Mouse (Mus musculus): Measurements from ENCODE around the gene Prkar1b.

DNA sequence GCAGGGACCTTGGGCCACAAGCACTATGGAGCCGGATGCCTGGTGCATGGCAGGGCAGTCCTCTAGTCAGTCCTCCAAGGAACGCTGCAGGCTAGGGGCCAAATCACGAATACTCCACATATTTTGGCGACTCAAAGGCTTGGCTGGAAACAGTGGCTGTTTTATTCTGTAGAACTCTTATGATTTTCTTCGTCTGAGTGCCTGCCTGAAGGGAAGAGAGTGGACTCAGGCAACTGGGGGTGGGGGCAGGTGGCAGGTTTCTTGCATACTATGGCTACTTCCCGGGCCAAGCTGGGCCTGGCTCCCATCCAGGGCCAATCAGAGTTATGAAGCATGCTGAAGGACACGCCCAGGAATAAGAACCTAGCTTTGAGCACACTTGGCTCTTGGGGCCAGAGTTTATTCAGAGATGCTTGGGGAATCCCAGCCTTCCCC lies 179.7 kb downstream of the Prkar1b start:
- TF ChIP-seq POLR2A (IDR thresholded peaks at IDR 0.05; ENCODE audit: extremely low read depth, insufficient read depth, low read length), result no peak
- no peak for TF ChIP-seq CTCF (IDR thresholded peaks at IDR 0.05; ENCODE audit: low read depth, low read length)

All from liver, adult 2 months (tissue).